Mouse (Mus musculus): ENCODE measurements around the gene Mapk10. TPM values are rescaled to one million over a fixed set of nuclear protein-coding genes. Genes with fewer than 3 reads are reported as not detected.
"Not testable (repeated sequence)": the region's sequence is repeated elsewhere in the genome, so short reads cannot be mapped to it uniquely, and the experiment has no call there.

Mapk10 gene
- total and polyA plus RNA-seq, 3 experiments = 0.10 to 0.95 (median 0.47) TPM

DNA sequence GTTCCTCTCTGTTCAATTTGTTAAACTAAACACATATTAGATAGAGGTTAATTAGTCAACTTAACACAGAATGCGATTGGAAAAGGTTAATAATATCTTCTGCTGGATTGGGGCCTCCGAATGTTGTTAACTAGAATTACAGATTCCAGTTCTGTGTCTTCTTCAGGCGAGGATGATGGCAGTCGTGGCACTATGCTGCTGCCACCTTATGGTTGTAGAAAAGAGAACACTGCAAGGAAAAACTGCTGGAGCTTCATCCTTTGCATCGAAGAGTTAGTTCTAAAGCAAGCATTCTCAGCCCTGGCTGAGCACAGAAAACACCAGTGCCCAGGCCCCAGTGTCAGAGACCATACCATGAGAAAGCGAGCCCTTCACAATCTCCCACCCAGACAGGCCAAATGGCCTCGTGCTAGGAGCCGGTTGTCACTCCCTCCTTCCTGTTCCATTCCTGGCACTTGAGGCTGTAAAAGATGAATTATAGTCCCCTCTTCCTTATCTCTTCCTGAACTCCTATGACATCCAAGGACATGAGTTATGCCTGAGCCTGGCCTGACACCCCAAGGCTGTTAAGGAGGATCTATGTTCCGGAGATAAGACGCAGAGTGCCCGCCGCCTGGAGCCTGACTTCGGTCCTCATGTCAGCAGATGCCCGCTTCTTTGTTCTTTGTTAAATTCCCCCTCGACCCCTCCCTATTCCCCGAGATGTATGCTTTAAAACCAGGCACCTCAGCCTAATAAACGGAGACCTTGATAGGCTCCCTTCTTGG, 267.1 kb downstream of the Mapk10 start:
- H3K9me3 ChIP-seq (replicated peaks; ENCODE audit: low read length); H3K4me1 ChIP-seq (ENCODE audit: control insufficient read depth in 1 of 2, insufficient read depth in 2 of 2); H3K4me3 ChIP-seq (replicated peaks in 1 of 3; ENCODE audit: low read depth in 2 of 3, low read length in 2 of 3, poor library complexity in 1 of 3); H3K27me3 ChIP-seq (replicated peaks); H3K9ac ChIP-seq (ENCODE audit: insufficient read depth, low read depth); H3K27ac ChIP-seq (ENCODE audit: insufficient read depth, low read depth); DNase-seq (ENCODE audit: extremely low read depth); dilution Hi-C loops (cut with MboI; ENCODE audit: extremely low pct_ligation_motif_present, extremely low pct_unique_long_range_greater_than_20kb, low sequenced_read_pairs); H3K4me2 ChIP-seq (ENCODE audit: insufficient read depth, low read depth, poor library complexity, severe bottlenecking); H3K36me3 ChIP-seq (replicated peaks in 1 of 2; ENCODE audit: control insufficient read depth in 1 of 2, insufficient read depth in 1 of 2, low read length in 1 of 2); in situ Hi-C loops (cut with MboI; ENCODE audit: low pct_ligation_motif_present, low pct_unique_long_range_greater_than_20kb, low sequenced_read_pairs); H3K79me2 ChIP-seq (replicated peaks; ENCODE audit: control insufficient read depth, extremely low read depth, insufficient read depth, poor library complexity, severe bottlenecking): not testable (repeated sequence)
- TF ChIP-seq SMC3 (IDR thresholded peaks at IDR 0.05; ENCODE audit: low read depth, low read length) (peak; percentile 39), CTCF (conservative IDR thresholded peaks at IDR 0.05 in 1 of 2, IDR thresholded peaks at IDR 0.05 in 1 of 2; ENCODE audit: low read depth in 2 of 2, low read length in 2 of 2) (peak in 1 of 2 experiments; percentile 50; a peak in 2 of 4 replicates), RAD21 (IDR thresholded peaks at IDR 0.05; ENCODE audit: low read depth, low read length) (peak; percentile 53)

- dilution Hi-C loops (cut with MboI; ENCODE audit: extremely low pct_ligation_motif_present, extremely low pct_unique_long_range_greater_than_20kb, low sequenced_read_pairs) (no loop called here), in situ Hi-C loops (cut with MboI; ENCODE audit: low pct_ligation_motif_present, low pct_unique_long_range_greater_than_20kb, low sequenced_read_pairs) (no loop called here)
- Histone ChIP-seq H3K4me2 (ENCODE audit: insufficient read depth, low read depth, poor library complexity, severe bottlenecking) (no peak overlapping the region), H3K79me2 (replicated peaks; ENCODE audit: control insufficient read depth, extremely low read depth, insufficient read depth, poor library complexity, severe bottlenecking) (no peaks in the 10 kb centered on the region), H3K9me3 (replicated peaks; ENCODE audit: low read length) (no peaks in the 10 kb centered on the region), H3K4me3 (replicated peaks in 1 of 3; ENCODE audit: low read depth in 2 of 3, low read length in 2 of 3, poor library complexity in 1 of 3) (no peak overlapping the region), H3K36me3 (replicated peaks in 1 of 2; ENCODE audit: control insufficient read depth in 1 of 2, insufficient read depth in 1 of 2, low read length in 1 of 2) (no peaks in the 10 kb centered on the region), H3K27ac (ENCODE audit: insufficient read depth, low read depth) (no peak overlapping the region), H3K27me3 (replicated peaks) (no peaks in the 10 kb centered on the region), H3K4me1 (ENCODE audit: control insufficient read depth in 1 of 2, insufficient read depth in 2 of 2) (no peaks in the 10 kb centered on the region), H3K9ac (ENCODE audit: insufficient read depth, low read depth) (no peak overlapping the region)
- TF ChIP-seq ELF1 (IDR thresholded peaks at IDR 0.05; ENCODE audit: low read depth, low read length) (no peak), RAD21 (IDR thresholded peaks at IDR 0.05; ENCODE audit: low read depth, low read length) (no peak), NRF1 (IDR thresholded peaks at IDR 0.05; ENCODE audit: low read depth, low read length) (no peak), RCOR1 (conservative IDR thresholded peaks at IDR 0.05; ENCODE audit: low read depth, low read length) (no peak), UBTF (IDR thresholded peaks at IDR 0.05; ENCODE audit: low read depth, low read length) (no peak), JUN (IDR thresholded peaks at IDR 0.05; ENCODE audit: insufficient read depth, low read depth, low read length) (no peak), SIN3A (IDR thresholded peaks at IDR 0.05; ENCODE audit: low read length) (no peak), MXI1 (IDR thresholded peaks at IDR 0.05; ENCODE audit: low read depth, low read length) (no peak), ZMIZ1 (IDR thresholded peaks at IDR 0.05; ENCODE audit: low read depth, low read length) (no peak), IRF4 (IDR thresholded peaks at IDR 0.05; ENCODE audit: low read depth, low read length) (no peak), SMC3 (IDR thresholded peaks at IDR 0.05; ENCODE audit: low read depth, low read length) (no peak), ETS1 (conservative IDR thresholded peaks at IDR 0.05; ENCODE audit: low read depth, low read length) (no peak), KAT2A (IDR thresholded peaks at IDR 0.05; ENCODE audit: insufficient replicate concordance, low read length) (no peak), USF2 (conservative IDR thresholded peaks at IDR 0.05; ENCODE audit: low read depth, low read length) (no peak), USF1 (IDR thresholded peaks at IDR 0.05; ENCODE audit: low read depth, low read length) (no peak), PAX5 (IDR thresholded peaks at IDR 0.05; ENCODE audit: low read length) (no peak), CTCF (conservative IDR thresholded peaks at IDR 0.05 in 1 of 2, IDR thresholded peaks at IDR 0.05 in 1 of 2; ENCODE audit: low read depth in 2 of 2, low read length in 2 of 2) (no peak), HCFC1 (IDR thresholded peaks at IDR 0.05; ENCODE audit: low read depth, low read length) (no peak)
- no peak for DNase-seq (ENCODE audit: extremely low read depth)
Observed at GRCm38 (mm10) chr5:102930161-102930560, 281.0 kb downstream of the Mapk10 start.
